Mouse (Mus musculus): ENCODE results near the gene Camk1. TPM values are rescaled to one million over a fixed set of nuclear protein-coding genes. Genes with fewer than 3 reads are reported as not detected.

Camk1 gene
- total and polyA plus RNA-seq, 3 experiments = 7.9 to 13.3 TPM; not detected in 1

DNA sequence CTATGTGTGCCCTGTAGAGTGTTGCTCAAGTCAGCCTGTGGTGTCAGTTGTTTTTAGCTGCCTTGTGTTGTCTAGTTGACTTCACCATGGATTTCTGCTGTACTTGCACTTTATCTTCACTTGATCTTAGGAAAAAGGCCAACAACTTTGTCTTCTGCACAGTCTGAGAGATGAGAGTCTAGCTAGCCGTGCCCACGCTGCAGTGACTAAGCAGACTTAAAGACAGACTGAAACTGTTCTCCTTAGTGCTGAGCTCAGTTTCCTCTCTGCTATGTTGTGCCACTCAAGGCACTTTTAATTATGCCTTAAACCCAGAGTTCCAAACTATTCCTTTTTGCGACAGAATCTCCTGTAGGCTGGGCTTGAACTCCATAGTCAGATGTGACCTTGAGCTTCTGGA is 27.8 kb downstream of the Camk1 start:
- no peak overlapping the region for H3K4me3 ChIP-seq (ENCODE audit: control insufficient read depth in 1 of 2, insufficient read depth in 1 of 2, low read depth in 2 of 2, low read length in 2 of 2)
- H3K9me3 ChIP-seq (replicated peaks; ENCODE audit: insufficient read depth, low read length) = no peaks in the 10 kb centered on the region
- no peak overlapping the region for H3K27ac ChIP-seq (ENCODE audit: control insufficient read depth, low read depth, low read length)
- no peaks in the 10 kb centered on the region for H3K27me3 ChIP-seq (ENCODE audit: control insufficient read depth in 1 of 2, insufficient read depth in 2 of 2, low read length in 2 of 2)
- H3K36me3 ChIP-seq (ENCODE audit: control insufficient read depth in 1 of 2, insufficient read depth in 2 of 2, low read length in 2 of 2) = peaks cover 0 to 23% of the 10 kb centered on the region in 2 experiments; a peak in 3 of 4 replicates
- TF ChIP-seq KAT2A (conservative IDR thresholded peaks at IDR 0.05; ENCODE audit: low read depth, low read length) (no peak), TBP (IDR thresholded peaks at IDR 0.05; ENCODE audit: low read depth, low read length) (no peak), RAD21 (IDR thresholded peaks at IDR 0.05; ENCODE audit: low read depth, low read length) (no peak), SIN3A (IDR thresholded peaks at IDR 0.05; ENCODE audit: low read length) (no peak), E2F4 (IDR thresholded peaks at IDR 0.05; ENCODE audit: borderline replicate concordance, low read depth, low read length) (no peak), POLR2AphosphoS5 (IDR thresholded peaks at IDR 0.05; ENCODE audit: borderline replicate concordance, low read depth, low read length) (no peak), UBTF (IDR thresholded peaks at IDR 0.05; ENCODE audit: borderline replicate concordance, insufficient read depth, low read depth, low read length) (no peak), CTCF (IDR thresholded peaks at IDR 0.05 in 2 of 3, conservative IDR thresholded peaks at IDR 0.05 in 1 of 3; ENCODE audit: control insufficient read depth in 1 of 3, insufficient read depth in 1 of 3, low read depth in 2 of 3, low read length in 3 of 3, poor library complexity in 1 of 3, severe bottlenecking in 1 of 3) (no peak), NRF1 (IDR thresholded peaks at IDR 0.05; ENCODE audit: insufficient read depth, low read depth, low read length, poor library complexity, severe bottlenecking) (no peak), ZC3H11A (IDR thresholded peaks at IDR 0.05; ENCODE audit: low read depth, low read length) (no peak), MXI1 (IDR thresholded peaks at IDR 0.05; ENCODE audit: low read depth, low read length) (no peak), HCFC1 (IDR thresholded peaks at IDR 0.05; ENCODE audit: low read depth, low read length) (no peak), MYB (IDR thresholded peaks at IDR 0.05; ENCODE audit: low read depth, low read length) (no peak), MAX (IDR thresholded peaks at IDR 0.05; ENCODE audit: low read length) (no peak), GATA1 (IDR thresholded peaks at IDR 0.05; ENCODE audit: low read depth, low read length) (no peak), CHD1 (IDR thresholded peaks at IDR 0.05; ENCODE audit: low read depth, low read length) (no peak), JUND (IDR thresholded peaks at IDR 0.05; ENCODE audit: low read depth, low read length) (no peak)
- peaks cover 3% of the 10 kb centered on the region for H3K79me2 ChIP-seq (ENCODE audit: control insufficient read depth, insufficient read depth, low read length, poor library complexity)
- no peak overlapping the region for H3K9ac ChIP-seq (ENCODE audit: control insufficient read depth, low read depth, low read length, poor library complexity, severe bottlenecking)
- no peak for DNase-seq (ENCODE audit: low read depth, low spot score)
- H3K4me1 ChIP-seq (ENCODE audit: control insufficient read depth in 1 of 2, insufficient read depth in 2 of 2, low read length in 2 of 2) = no peaks in the 10 kb centered on the region

DNA sequence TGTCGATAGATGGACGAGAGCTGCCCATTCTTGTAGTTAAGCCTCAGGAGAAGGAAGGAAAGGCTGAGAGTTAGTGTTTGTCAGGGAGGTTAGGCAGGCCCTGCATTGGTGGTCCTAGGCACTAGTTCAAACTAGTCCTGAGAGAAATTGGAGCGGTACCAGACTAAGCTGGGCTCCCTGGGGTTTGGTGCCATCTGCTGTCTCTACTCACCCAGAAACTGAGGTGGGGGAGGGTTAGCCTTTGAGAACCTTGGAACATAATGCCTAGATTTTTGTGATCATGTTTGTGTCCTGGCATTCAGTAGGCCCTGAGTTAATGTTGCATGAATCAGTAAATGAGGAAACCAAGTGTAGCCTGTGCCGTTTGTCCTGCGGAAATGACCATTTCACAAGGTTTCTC is 35.6 kb downstream of the Camk1 start:
- H3K27me3 ChIP-seq (ENCODE audit: control insufficient read depth in 1 of 2, insufficient read depth in 2 of 2, low read length in 2 of 2) = no peaks in the 10 kb centered on the region
- peaks cover 38% of the 10 kb centered on the region for H3K79me2 ChIP-seq (ENCODE audit: control insufficient read depth, insufficient read depth, low read length, poor library complexity)
- peaks cover 13 to 15% of the 10 kb centered on the region in 2 experiments for H3K4me1 ChIP-seq (ENCODE audit: control insufficient read depth in 1 of 2, insufficient read depth in 2 of 2, low read length in 2 of 2)
- no peak for DNase-seq (ENCODE audit: low read depth, low spot score)
- H3K9ac ChIP-seq (ENCODE audit: control insufficient read depth, low read depth, low read length, poor library complexity, severe bottlenecking) = peak overlapping the region; percentile 99
- peak overlapping the region; percentile 99; the same call in 1 of the 2 replicates for H3K27ac ChIP-seq (ENCODE audit: control insufficient read depth, low read depth, low read length)
- TF ChIP-seq RAD21 (IDR thresholded peaks at IDR 0.05; ENCODE audit: low read depth, low read length) (peak; percentile 38), MEF2A (IDR thresholded peaks at IDR 0.05; ENCODE audit: extremely low read depth, insufficient replicate concordance, low read depth, low read length, poor library complexity, severe bottlenecking) (no peak), CTCF (IDR thresholded peaks at IDR 0.05 in 2 of 3, conservative IDR thresholded peaks at IDR 0.05 in 1 of 3; ENCODE audit: control insufficient read depth in 1 of 3, insufficient read depth in 1 of 3, low read depth in 2 of 3, low read length in 3 of 3, poor library complexity in 1 of 3, severe bottlenecking in 1 of 3) (peak in 2 of 3 experiments; percentile 20 to 26; a peak in 3 of 6 replicates), SMC3 (IDR thresholded peaks at IDR 0.05; ENCODE audit: low read depth, low read length) (peak; percentile 24), POLR2AphosphoS2 (IDR thresholded peaks at IDR 0.05; ENCODE audit: low read length) (no peak), MYC (IDR thresholded peaks at IDR 0.05; ENCODE audit: low read depth, low read length) (no peak), USF2 (IDR thresholded peaks at IDR 0.05; ENCODE audit: borderline replicate concordance in 1 of 2, insufficient read depth in 1 of 2, low read depth in 1 of 2, low read length in 2 of 2) (no peak)
- H3K4me3 ChIP-seq (ENCODE audit: control insufficient read depth in 1 of 2, insufficient read depth in 1 of 2, low read depth in 2 of 2, low read length in 2 of 2) = peak overlapping the region; percentile 71 to 97
- H3K36me3 ChIP-seq (ENCODE audit: control insufficient read depth in 1 of 2, insufficient read depth in 2 of 2, low read length in 2 of 2) = peaks cover 16% of the 10 kb centered on the region in 2 experiments
- no peaks in the 10 kb centered on the region for H3K9me3 ChIP-seq (replicated peaks; ENCODE audit: insufficient read depth, low read length)
